ENCODE assay signal across 11 mouse cellular contexts in the genomic region with DNA sequence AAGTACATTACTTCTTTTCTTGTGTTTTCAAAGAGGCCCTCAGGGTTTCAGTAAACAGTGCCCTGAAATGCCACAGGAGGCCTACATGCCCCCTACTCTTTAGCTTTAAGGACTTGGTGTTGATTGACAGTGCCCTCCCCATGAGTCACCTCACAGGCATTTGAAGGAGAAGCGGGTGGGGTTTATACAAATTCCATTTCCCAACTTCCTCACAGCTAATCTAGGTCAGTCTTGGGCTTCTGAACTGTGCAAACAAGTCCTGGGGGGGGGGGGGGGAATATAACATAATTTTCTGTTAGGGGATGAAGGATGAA. TPM values are rescaled to one million over a fixed set of nuclear protein-coding genes. Genes with fewer than 3 reads are reported as not detected.
DNase-seq lines count a peak whose midpoint lies in the region; ATAC-seq lines count a peak whose summit lies in the region.
"Had no signal": no experiment of that assay in that cellular context is flagged by ENCODE, and none has a peak within 500 bp of the region (broad histone marks: within the 10 kb centered on the region; RNA-seq: fewer than 3 reads in every experiment).

No protein-coding gene starts in this region.

- no peaks in the 10 kb centered on the region for H3K4me1 ChIP-seq in kidney, embryonic 14.5 days (ENCODE audit: control insufficient read depth, insufficient read depth, low read length)

- H3K27me3 ChIP-seq in kidney, embryonic 14.5 days (ENCODE audit: control insufficient read depth, insufficient read depth, low read length): no peaks in the 10 kb centered on the region

- no peak overlapping the region for H3K4me2 ChIP-seq in kidney, embryonic 14.5 days (replicated peaks; ENCODE audit: low read depth, low read length)

- no peak overlapping the region for H3K27ac ChIP-seq in kidney, embryonic 14.5 days (ENCODE audit: low read depth, low read length)

- H3K9me3 ChIP-seq in kidney, embryonic 14.5 days (ENCODE audit: control insufficient read depth, low read length): no peaks in the 10 kb centered on the region

- DNase-seq in heart, adult 11 months: peak; percentile 96
- DNase-seq in heart, adult 8-10 months (ENCODE audit: low spot score): no peak
- DNase-seq in urinary bladder, postnatal 14 days (ENCODE audit: low spot score): peak; percentile 72
- DNase-seq in urinary bladder, adult 18-20 months (ENCODE audit: low spot score in 2 of 2): no peak
- peak; percentile 86 to 87 for DNase-seq in lung, adult 18-20 months
- DNase-seq in cerebellum, adult 9-10 months: no peak
- DNase-seq in left cerebral cortex, adult 11 months (ENCODE audit: low spot score): no peak
- DNase-seq: kidney, postnatal 36 days had no signal

- no peak overlapping the region for H3K9ac ChIP-seq in kidney, embryonic 14.5 days (ENCODE audit: low read depth, low read length)

- no peaks in the 10 kb centered on the region for H3K36me3 ChIP-seq in kidney, embryonic 14.5 days (ENCODE audit: control insufficient read depth, insufficient read depth, low read length)

- WGBS in kidney, embryonic 14.5 days: 47% methylated on average over 1 of the region's 1 CpGs

- ATAC-seq in kidney, embryonic 14.5 days (ENCODE audit: low FRiP score, low TSS enrichment): no peak

- H3K4me3 ChIP-seq in kidney, embryonic 14.5 days (ENCODE audit: low read length): no peak overlapping the region

RNA-seq across cellular contexts. Expression of gene Mpeg1, which starts 3.1 kb away (rescaled TPM):
- 10 to 100 TPM in 1 of 4 experiments, 1 to 10 TPM in 3; 5.5 to 14.8 (median 6.2) TPM for total RNA-seq in heart, adult 8-10 months (2022)
- 0.58 and 0.69 TPM in 2 replicates for polyA plus RNA-seq in kidney, embryonic 14.5 days (2014; fragmentation: Nextera tagmentation; extraction: Ambion mirVana)

RNA-seq across cellular contexts. Expression of gene Pfpl, which starts 36.0 kb away (rescaled TPM):
- total RNA-seq in heart, adult 8-10 months (2022): not detected
- not detected in 2 replicates for polyA plus RNA-seq in kidney, embryonic 14.5 days (2014; fragmentation: Nextera tagmentation; extraction: Ambion mirVana)
- total RNA-seq: ES-E14 had no signal
- polyA plus RNA-seq: neural tube, embryonic 14.5 days had no signal

RNA-seq across cellular contexts. Expression of gene Dtx4, which starts 37.6 kb away (rescaled TPM):
- total RNA-seq in heart, adult 8-10 months (2022): 1 to 10 TPM; 4.1 to 5.4 (median 4.7) TPM
- polyA plus RNA-seq in kidney, embryonic 14.5 days (2014; fragmentation: Nextera tagmentation; extraction: Ambion mirVana): 3.9 and 7.5 TPM in 2 replicates

RNA-seq across cellular contexts. Expression of gene Olfr1441, which starts 46.4 kb away (rescaled TPM):
- total RNA-seq in heart, adult 8-10 months (2022): not detected
- not detected in 2 replicates for polyA plus RNA-seq in kidney, embryonic 14.5 days (2014; fragmentation: Nextera tagmentation; extraction: Ambion mirVana)
- polyA plus RNA-seq: neural tube, embryonic 14.5 days had no signal

Comparison
In these comparisons a context has a peak if more than half of its experiments do, and no peak if none do; other contexts are left out.
1. DNase-seq: peak in heart, adult 11 months (single experiment), urinary bladder, postnatal 14 days (single experiment) and lung, adult 18-20 months (2 of 2); none in heart, adult 8-10 months (single experiment), urinary bladder, adult 18-20 months (0 of 2), cerebellum, adult 9-10 months (single experiment) and left cerebral cortex, adult 11 months (single experiment).